Mouse (Mus musculus) testis, postnatal 14 days (tissue): ENCODE measurements around the gene Nt5dc1.
"Not testable (repeated sequence)": the region's sequence is repeated elsewhere in the genome, so short reads cannot be mapped to it uniquely, and the experiment has no call there.

ENCODE experiments used
- DNase-seq: peaks from one replicate; pipeline ENCODE4 v3.0.0; 2021; ENCODE audit warnings: low spot score

Gene Nt5dc1

DNA sequence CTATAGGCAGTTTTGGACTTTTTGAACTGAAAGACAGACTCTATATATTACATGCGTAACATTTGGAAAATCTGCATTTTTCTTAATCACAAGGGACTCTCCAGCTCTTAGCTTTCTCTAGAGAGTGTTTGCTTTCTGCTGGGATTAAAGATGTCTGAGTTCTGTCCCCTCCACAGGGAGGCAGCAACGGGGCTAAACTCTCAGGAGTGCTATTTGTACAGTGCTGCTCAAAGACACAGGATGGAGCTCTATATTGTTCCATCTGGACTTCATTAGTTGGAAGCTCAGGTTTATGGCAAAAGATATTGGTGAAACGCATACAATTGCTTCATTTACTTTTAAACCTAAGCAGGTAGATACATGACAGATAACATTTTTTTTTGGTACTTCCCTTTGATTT, 105.8 kb downstream of the Nt5dc1 start:
- no peak for DNase-seq

DNA sequence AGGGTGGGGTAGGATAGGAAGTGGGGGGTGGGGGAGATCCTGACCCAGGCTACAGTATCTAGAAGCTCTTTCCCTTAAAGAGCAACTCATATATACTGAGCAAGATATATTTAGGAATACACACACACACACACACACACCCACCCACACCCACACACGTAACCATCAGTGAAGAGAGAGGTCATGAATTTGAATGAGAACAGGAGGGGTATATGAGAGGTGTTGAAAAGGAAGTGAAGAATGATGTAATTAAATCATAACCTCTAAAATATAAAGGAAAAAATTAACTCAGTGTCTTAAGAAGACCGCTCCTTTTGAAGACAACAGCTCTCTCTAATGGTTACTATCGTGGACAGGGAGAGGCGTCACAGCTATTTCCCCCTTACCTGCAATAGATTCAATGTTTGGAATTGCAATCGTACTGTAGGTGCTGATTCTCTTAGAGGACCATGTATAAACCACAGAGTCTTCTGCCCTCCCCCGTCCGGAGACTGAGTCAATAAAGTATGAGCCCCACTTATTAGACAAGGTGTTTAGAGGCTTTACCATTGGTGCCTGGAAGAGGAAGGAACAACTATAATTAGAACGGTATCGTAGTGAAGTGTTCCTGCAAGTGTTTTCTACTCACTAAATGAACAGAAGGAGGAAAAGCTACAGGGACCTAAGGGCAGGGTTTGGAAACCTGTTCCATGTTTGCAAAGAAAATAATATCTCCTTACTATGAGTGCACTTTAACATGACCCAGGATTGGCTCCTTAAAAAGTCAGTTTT, 108.3 kb downstream of the Nt5dc1 start:
- DNase-seq: no peak

DNA sequence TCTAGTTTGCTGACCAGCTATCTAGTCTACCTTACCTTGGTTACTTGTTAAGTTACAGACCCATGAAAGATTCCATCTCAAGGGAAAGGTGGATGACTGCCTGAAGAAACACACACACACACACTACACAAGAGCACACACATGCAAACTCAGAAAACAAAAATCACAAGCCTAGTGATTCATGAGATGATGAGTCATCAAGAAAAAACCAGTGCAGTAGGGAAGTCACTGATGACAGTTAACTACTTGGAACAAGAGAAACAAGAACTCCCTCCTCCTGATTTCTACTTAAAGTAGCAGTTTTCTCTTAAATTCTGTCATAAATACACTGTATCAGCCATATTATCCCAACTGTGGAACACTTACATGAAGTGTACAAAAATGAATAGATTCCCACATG, 111.3 kb downstream of the Nt5dc1 start:
- DNase-seq: no peak

GRCm38 (mm10) chr10:34300368-34300767, 118.0 kb downstream of the Nt5dc1 start:
- no peak for DNase-seq

DNA sequence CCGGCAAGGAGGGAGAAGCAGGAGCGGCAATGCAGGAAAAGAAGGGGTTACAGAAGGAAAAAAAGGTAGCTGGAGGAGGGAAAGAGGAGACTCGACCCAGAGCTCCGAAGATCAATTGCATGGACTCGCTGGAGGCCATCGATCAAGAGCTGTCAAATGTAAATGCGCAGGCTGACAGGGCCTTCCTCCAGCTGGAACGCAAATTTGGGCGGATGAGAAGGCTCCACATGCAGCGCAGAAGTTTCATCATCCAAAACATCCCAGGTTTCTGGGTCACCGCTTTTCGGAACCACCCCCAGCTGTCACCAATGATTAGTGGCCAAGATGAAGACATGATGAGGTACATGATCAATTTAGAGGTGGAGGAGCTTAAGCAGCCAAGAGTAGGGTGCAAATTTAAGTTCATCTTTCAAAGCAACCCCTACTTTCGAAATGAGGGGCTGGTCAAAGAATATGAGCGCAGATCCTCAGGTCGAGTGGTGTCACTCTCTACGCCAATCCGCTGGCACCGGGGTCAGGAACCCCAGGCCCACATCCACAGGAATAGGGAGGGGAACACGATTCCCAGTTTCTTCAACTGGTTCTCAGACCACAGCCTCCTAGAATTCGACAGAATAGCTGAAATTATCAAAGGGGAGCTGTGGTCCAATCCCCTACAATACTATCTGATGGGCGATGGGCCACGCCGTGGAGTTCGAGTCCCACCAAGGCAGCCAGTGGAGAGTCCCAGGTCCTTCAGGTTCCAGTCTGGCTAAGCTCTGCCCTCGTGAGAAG, 120.2 kb downstream of the Nt5dc1 start:
- no peak for DNase-seq

- peak; percentile 89 for DNase-seq
These were observed 120.9 kb downstream of the Nt5dc1 start, which contains the start of gene Tspyl4 for GRCm38 (mm10) chr10:34297299-34297979. Gene Tspyl4 (plus strand): TSS chr10:34297442.

DNA sequence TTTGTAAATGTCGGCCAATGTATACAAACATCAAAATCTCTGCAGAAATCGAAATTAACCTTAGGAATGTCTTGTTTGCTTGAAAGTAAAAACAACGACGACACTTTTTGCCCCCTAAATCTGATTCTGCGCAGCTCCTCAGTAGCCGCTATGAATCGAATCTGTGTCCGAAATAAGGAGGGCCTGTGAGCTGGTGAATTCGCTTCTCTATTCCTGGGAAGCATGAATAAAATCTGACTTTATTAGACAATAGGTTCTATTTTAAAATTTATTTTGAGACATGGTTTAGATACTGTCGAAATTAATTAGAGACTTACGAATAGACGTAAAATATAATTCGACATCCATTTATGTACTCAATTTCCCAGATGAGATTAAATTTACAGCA, 121.4 kb downstream of the Nt5dc1 start:
- no peak for DNase-seq

- DNase-seq: peak; percentile 65
These were observed 135.7 kb downstream of the Nt5dc1 start for GRCm38 (mm10) chr10:34282420-34283238.

DNA sequence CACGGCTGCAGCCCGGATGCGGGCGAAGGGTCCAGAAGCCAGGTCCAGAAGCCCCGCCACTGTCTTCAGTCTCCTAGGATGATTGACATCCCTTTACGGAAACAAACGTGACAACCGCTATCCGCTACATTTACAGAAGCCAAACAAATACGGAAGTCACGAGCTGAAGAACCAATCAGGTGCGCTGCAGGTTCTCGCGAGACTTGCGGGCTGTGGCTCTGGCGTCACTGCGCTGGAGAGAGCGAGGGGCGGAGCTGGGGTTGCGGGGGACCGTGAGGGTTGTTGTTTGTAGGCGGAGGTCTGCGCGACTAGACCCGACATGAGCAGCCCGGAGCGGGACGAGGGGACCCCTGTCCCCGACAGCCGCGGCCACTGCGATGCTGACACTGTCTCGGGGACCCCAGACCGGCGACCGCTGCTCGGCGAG, 136.4 kb downstream of the Nt5dc1 start, which contains the start of gene Tspyl1:
Gene Tspyl1, plus strand, starts transcription at position 229 of the 427 bp plus-strand sequence.
- peak; percentile 96 for DNase-seq

DNA sequence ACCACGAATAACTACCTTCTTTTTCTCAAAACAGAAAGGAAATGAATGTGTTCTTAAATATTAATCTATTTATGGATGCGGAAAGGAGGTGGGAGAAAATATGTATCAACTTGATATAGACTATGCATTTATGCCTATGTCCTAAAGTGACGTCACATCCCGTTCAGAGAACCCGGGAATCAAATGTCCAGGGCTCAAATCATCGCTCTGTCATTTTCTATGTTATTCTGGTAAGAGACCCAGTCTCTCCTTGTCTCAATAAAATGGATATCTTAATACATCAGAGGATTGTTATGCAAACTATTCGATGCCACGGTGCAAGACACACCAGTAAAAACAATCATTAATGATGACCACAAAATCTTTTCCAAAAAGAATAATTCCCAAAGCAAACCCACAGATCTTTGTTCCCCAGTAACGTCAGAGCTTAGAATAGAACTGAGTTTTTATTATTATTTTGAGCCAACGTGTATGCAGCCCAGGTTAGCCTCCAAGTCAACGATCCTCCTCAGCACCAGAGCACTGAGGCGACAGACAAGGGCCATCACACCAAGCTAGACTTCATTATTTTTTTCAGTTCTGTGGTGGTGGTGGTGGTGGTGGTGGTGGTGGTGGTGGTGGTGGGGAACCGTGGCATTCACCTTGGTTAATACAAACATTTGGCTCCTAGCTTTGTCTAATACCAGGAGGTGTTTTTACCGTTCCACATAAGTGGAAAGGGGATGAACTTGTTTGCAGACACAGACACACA, 137.0 kb downstream of the Nt5dc1 start:
- DNase-seq: no peak

DNA sequence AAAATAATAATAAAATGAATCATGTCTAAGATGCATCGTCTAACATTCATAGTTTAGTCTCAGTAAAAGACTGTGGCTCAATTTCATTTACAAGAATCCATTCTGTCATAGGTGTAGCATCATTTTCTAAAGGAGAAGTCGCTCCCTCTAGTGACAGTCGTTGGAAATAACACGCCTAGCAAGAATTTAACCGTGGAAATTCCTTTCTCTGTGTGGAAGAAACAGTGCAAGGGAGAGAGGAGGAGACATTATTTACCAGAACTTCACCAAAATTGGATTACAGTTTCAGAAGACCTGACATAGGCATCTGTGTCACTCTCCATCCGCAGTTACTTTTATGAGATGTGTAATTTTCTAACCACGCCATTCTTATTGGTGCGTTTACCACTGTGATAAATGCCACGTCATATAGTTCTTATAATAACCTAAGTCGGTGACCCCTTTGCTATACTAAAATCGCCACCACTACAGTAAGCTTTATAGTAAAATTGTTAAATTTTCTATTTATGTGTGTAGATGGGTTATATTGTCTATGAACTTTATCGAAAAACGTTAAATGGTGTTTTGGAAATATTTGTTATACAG, 137.7 kb downstream of the Nt5dc1 start:
- no peak for DNase-seq

DNA sequence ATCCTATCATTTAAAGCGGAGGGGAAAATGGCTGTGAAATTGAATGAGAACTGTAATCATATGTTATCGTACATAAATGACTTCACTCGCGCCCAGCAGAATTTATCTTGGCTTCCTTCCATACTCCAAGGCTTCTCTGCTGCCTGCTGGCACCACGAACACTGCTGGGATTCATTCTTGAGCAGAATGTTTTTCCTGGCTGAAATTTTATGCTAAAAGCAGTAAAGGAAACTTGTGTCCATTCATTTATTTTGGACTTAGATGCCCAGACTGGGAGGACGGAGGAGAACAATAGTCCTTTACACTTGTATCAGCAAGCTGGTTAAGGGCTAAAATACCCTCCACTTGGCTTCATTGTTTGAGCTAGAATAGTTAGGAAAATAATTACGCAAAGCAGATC, 146.7 kb downstream of the Nt5dc1 start:
- peak; percentile 17 for DNase-seq

DNA sequence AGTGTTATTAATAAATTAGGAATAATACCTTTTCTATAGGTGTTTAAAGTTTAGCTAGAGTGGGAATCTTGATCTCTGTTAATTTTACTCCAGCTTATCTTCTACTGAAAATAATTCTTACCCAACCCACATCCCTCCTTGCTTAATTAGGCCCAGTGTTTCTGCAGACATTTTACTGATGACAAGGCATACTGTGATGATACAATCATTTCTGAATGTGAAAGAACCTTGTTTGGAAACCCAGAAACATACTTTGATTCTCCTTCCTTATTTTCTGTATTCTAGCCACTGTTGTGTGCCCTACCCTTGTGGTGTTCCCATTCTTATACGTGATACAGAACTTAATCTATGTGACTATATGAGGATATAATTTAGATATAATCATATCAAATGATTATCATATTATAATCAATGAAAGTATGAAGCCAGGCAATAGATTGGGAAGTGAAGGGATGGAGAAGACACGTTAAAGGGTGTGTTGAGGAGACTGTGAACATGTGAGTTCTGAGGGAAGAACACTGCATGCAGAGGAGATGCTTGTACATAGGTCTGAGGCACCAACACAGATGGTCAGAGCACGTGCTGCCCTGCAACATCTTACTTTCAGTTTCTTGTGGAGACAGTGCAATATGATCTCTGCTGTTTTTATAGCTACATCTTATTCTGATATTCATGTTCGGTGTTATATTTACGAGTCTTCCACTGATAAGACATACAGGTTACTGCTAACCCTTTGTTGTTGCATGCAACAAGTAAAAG, 150.9 kb downstream of the Nt5dc1 start:
- no peak for DNase-seq

GRCm38 (mm10) chr10:34265106-34265505, 153.2 kb downstream of the Nt5dc1 start:
- DNase-seq: no peak

DNA sequence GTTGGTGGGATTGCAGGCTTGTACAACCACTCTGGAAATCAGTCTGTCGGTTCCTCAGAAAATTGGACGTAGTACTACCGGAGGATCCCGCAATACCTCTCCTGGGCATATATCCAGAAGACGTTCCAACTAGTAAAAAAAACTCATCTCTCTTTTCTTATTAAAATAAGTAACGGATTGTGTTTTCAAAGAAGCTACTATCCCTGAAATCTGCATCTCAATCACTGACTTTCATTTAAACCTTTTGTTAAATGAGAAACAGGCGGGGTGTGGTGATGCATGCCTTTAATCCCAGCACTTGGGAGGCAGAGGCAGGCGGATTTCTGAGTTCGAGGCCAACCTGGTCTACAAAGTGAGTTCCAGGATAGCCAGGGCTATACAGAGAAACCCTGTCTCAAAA, 165.5 kb downstream of the Nt5dc1 start:
- not testable (repeated sequence) for DNase-seq

DNA sequence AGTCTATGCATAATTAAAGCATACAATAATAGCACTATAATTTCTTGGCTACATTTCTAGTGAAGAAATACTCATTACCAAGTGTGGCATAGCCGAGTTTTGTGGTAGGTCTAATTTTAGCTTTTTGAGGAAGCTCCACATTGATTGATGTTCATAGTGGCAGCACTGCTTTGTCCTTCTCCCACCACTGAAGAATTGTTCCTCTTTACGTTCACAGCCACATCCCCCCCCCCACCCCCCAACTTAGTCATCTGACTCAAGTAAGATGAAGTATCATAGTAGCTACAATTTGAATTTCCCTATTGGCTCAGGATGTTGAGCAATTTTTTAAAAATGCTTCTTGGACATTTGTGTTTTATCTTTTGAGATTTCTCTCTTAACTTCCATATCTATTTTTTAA, 168.8 kb downstream of the Nt5dc1 start:
- DNase-seq: no peak

DNA sequence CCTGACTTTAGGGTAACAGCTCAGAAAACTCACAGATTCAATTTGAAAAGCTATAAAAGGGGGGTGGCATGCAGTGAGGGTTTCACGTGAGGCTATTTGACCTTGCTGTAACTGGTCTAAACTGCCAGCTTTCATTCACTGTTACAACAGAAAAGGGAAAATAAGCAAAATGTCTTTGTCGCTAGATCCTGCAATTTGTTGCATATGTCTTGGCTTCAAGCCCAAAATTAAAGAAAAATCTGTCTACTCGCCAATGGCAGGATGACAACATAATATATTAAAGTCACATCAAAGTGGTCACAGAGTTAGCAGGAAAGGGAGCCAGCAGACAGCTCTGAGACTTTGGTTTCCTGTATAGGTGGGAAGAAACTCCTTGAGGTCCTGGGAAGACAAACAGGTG, 170.6 kb downstream of the Nt5dc1 start:
- DNase-seq: no peak

GRCm38 (mm10) chr10:34246106-34246505, 172.2 kb downstream of the Nt5dc1 start:
- no peak for DNase-seq

DNA sequence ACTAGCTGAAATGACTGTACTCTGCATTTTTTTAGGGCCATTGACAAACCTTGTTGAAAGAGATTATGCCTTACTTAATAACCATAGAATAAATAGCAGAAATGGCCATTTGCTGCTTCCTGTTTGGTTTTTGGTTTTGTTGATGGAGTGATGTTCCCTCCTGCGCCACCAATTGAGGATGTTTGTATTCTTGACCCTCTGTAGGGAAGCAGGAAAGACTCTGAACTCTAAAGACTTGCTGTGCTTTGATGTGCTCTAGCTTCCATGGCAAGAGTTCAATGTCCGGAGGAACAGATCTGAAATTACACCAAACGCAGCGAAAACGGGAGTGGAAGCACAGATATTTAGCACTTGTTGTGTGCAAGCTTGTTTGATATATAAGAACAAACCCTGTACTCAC, 173.6 kb downstream of the Nt5dc1 start:
- no peak for DNase-seq

DNA sequence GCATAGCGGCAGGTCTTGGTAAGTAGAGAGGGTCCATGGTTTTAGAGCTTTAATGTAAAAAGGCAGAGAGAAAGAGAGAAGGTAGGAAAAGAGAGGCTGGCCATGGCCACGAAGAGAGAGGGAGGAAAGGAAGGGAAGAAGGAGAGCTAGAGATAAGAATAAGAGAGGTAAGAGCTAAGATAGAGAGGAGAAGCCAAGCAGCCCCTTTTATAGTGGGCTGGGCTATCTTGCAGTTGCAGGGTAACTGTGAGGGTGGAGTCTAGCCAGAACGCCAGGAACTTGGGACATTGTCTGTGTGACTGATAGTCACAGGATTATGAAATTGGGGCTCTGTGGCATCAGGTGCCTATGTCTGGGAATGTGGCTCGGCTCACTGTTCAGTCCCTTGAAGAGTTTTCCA, 179.8 kb downstream of the Nt5dc1 start:
- no peak for DNase-seq
